Mouse (Mus musculus): ENCODE measurements around the gene Cyb5r4.
A peak's percentile ranks its signal among the peaks of the same experiment; 100 is the strongest.
"Not testable (repeated sequence)": the region's sequence is repeated elsewhere in the genome, so short reads cannot be mapped to it uniquely, and the experiment has no call there.

Cyb5r4 gene

DNA sequence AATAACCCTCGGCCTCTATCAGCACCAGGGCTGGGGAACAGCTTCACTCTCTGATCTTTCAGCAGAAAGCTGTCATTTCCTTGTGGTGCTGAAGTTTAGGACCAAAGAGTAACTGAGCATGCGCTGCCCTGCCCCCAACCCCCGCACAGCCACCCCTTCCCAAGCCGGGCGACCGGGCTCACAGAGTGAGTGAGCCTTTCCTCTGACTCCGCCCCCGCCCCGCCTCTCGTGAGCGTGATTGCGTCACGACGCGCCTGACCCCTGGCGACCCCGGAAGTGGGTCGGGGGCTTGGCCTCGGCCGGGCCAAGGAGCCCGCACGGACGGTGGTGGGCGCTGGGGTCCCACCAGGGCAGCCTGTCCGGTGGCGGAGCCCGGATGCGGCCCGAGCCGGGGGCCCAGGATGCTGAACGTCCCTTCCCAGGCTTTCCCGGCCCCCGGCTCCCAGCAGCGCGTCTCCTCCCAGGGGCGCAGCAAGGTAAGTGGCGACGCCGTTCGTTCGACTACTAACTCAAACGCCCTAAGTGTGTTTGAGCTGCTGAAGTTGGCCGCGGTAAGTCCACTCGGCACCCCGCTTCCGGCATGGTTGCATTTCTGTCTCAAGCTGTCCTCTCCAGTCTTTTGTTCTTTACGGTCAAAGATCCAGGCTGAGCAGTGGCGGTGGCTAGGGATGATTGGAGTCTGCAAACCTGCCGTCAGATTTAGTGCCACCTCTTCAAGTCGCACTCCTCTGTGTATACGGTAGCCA lies at the start of gene Cyb5r4:
Cyb5r4 (plus strand) TSS at position 237 of the 746 bp plus-strand sequence.
- peak; percentile 89 for DNase-seq (ENCODE audit: low spot score)

DNA sequence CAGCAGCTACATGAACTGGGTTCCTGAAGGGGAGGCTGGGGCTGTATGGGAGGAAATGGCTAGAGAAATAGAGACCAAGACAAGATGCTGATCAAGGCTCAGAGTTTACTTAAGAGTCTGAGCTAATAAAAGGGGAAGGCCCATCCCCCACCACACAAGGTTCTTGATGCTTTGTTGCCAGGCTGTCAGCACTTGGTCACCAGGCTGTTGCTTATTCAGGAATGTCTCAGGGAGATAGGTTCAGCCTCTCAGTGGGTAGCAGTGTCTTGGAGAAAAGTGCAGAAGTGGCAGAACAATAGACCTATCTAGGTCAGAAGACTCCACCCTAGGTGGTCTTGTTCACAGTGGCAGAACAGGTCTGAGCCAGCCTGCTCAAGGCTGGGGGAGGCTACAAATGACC lies 49.3 kb upstream of the Cyb5r4 start:
- not testable (repeated sequence) for DNase-seq (ENCODE audit: low spot score)

DNA sequence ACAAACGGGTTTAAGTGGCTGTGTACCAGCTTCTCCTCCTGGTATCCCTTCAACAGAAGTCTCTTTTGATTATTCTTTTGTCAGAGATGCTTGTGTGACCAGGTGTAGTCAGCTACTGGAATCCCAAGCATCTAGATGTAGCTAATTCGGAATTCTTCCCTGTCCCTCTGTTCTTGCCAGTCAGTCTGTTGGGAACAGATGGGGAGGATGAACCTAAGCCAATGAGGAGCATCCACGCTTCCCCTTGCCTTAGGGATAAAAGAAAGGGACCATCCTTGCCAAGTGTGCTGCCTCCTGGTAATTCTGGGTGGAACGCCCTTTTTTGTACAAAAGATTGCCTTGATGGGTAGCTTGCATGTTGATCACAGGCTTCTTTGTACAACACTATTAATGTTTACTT lies 48.3 kb upstream of the Cyb5r4 start:
- no peak for DNase-seq (ENCODE audit: low spot score)

DNA sequence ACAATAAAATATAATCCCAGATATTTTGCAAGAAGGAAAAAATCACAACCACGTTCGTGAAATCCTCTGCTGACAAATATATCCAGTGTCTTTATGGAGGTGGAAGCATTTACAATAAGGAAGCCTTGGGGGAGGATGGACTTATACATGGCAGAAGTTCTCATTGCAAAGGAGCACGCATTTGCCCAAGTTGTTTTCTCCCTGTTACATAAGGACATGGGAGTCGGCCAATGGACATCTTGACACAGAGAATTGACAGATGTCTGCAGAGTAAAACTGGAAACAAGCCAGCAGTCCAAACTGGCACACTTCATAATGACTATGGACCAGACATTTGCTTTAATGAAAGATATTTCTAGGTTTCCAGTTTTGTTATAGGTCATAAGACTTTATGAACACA lies 44.9 kb upstream of the Cyb5r4 start:
- no peak for DNase-seq (ENCODE audit: low spot score)

DNA sequence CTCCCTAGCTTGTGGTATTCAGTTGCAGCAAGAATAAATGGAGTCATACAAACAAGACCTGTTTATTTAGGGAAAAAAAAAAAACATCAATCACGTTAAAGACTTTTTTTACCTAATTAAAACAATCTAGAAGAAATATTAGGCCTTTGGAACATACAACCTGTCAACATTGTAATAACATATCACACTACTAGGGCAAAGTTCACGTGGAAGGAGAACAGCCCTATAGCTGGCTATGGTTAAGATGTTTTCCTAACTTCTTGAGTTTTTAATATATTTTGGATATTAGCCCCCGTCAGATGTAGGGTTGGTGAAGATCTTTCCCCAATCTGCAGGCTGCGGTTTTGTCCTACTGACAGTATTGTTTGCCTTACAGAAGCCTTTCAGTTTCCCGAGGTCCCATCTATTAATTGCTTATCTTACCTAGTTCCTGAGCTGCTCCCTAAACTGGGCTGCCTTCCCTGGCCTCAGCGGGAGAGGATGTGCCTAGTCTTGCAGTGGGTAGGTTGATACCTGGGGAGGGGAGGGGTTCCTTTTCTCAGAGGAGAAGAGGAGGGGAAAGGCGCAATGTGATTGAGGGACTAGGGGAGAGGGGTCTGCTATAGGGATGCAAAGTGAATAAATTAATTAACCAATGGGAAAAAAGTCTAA lies 43.4 kb upstream of the Cyb5r4 start:
- DNase-seq (ENCODE audit: low spot score) = no peak

DNA sequence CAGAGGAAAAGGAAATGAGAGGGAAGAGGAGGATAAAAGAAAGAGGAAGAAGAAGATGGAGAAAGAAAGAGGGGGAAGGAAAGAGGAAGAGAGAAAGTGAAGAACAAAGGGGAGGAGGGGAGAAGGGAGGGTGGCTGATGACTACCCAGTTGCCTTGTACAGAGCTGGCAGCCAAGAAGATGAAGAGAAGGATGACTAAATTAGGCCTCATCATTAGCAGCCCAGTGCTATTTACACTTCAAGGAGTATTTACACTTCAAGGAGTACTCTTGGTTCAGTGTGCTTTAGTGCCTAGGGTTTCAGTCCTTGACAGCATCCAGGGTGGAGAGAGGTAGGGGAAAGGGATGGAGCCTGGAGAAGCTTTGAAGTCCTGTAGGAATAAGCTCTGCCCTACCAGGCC lies 41.8 kb upstream of the Cyb5r4 start:
- no peak for DNase-seq (ENCODE audit: low spot score)

DNA sequence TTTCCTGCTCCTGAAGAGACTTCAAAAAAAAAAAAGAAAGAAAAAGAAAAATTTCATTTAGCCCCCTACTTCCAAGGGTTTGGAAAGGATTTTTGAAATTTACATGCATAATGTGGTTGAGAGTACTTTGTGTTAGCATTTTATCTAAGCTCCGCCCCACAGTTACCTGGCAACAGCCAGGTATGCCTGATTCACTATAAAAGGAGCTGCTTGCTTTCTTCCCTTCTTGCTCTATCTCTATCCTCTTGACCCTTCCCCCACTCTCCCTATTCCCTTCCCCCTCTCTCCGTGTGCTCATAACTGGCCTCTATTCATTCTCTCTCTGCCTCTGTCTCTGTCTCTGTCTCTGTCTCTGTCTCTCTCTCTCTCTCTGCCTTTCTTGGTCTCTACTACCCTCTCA lies 40.9 kb upstream of the Cyb5r4 start:
- DNase-seq (ENCODE audit: low spot score) = no peak

DNA sequence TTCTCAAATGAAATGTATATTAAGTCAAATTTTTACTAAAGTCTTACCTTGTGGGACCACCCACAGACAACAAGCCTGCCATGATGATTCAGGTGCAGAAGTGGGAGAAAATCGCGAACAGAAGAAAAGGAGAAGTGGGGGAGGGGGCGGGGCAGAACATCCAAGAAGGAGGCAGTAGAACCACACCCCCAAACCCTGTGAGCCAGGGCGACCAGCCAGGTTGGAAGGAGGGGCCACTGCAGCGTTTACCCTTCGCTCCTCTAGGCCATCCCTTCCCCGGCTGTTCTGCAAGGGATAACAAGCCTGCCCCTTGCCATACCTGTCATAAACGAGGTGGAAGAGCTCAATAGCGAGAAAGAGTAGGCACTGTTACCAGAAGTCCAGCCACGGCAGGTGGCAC lies 40.3 kb upstream of the Cyb5r4 start:
- no peak for DNase-seq (ENCODE audit: low spot score)

DNA sequence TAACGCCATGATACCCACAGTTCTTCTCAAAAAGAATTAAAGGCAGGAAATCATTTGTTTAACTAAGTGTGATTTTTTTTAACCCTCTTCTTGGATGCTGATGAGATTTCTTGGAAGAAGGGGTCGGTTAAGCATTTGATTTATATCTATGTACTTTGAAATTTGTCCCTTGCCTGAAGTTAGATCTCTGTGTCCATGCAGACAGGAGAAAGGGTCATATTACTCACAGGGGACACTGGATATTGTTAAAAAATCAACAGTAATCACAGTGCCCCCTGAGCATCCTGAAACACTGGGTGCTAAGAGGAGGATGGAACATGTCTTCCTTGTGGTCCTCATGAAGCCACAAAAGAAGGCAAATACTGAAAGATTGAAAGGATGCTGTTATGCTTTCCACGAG lies 37.2 kb upstream of the Cyb5r4 start:
- DNase-seq (ENCODE audit: low spot score) = no peak

DNA sequence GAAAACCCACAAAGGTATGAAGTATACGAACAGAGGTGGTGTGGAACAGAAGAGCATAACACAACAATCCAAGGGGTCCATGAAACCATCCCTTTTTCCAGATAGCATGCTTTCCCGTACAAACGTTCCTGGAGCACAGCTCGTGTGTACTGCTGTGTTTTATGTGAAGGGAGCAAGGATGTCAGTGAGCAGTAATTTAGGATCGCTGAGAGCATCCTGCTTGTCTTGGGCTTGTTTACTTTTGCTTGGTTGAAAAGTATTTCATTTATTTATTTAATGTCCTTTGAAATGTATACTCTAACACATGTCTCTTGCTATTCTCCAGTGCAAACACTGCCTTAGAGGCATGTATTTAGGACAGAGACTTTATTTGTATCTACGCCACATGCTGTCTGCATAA lies 36.7 kb upstream of the Cyb5r4 start:
- no peak for DNase-seq (ENCODE audit: low spot score)

DNA sequence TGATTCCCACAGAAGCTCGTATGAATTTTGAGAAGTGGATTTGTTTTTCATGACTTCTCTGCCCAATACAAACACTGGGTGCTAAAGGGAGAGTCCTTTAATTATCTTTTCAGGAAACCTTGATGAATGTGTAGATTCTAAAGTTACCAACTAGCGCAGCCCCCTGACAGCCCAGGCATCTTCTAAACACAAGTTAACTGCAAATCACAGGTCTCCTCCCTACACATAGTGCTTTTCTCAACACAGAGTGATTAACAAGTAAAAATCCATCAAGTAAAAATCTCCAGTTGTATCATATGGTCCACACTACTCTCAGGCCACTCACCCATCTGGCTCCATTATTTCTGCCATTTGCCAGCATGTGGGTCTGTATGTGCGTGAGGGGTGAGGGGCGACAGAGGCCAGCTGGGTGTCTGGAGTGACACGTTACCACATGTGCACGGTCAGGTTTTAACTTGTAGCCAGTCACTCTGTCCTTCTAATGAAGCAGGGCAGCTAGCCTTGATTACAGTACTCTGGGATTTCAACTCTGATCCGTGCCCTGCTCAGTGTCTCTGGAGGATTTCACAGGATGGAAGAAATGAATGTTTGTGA lies 35.0 kb upstream of the Cyb5r4 start:
- DNase-seq (ENCODE audit: low spot score) = no peak

DNA sequence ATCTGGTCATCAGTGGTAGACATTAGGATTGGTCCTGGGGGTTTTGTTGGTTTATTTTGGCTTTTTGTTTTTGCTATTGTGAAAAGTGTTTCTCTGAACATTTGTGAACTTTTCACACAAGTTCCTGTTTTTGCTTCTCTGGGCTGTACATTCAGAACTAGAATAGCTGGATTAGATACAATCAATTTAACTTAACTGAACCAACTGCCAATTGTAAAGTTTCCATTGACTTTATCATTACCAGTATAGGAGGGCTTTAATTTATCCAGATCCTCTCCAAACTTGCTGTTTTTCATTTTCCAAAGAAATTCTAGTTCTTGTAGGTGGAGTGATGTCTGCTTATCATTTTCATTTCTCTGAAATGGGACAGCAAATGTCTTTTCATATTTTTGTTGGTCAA lies 32.0 kb upstream of the Cyb5r4 start:
- DNase-seq (ENCODE audit: low spot score) = no peak

DNA sequence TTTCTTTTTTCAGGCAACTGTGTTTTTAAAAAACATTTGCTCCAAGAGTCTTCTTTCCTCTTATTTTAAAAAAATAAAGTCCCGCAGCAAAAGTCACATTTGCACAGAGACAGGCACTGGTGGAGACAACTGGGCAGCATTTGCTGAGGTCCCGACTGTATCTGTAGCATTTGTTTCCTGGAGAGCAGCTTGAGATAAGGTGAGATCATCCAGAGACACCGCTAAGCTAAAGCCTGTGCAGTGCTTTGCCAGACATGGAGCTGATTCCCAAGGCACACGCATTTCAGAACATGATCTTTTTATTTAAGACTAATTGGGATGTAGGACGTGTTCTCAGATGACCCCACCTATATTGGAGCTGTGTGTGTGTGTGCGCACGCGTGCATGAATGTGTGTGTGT lies 30.1 kb upstream of the Cyb5r4 start:
- no peak for DNase-seq (ENCODE audit: low spot score)

DNA sequence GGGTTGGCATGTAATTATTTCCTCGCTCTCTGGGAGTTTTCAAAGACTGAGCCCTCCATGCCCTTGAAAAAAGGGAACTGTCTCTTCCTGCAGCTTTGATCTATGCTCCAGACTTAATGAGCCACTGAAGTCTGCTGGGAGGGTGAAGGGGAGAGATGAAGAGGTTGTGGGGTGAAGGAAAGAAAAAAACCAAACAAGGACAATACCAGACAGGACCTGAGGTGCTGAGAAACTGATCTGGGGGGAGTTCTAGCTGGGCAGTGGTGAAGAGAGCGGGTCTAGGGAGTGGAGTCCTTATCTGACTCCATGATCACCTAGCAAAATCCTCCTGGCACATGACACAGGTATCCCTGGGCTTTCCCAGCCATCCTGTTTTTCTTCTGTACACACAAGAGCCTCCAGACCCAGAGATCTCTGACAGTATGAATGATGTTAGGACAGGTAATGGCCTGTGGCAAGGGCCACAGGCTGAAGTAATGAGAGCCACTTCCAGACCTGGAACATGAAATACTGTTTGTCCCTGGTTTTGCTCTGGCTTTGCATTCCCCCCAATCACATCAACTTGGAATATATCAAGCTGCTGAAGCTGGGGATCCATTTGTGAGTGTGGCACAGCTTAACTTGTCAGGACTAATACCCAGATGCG lies 24.6 kb upstream of the Cyb5r4 start:
- DNase-seq (ENCODE audit: low spot score) = no peak

DNA sequence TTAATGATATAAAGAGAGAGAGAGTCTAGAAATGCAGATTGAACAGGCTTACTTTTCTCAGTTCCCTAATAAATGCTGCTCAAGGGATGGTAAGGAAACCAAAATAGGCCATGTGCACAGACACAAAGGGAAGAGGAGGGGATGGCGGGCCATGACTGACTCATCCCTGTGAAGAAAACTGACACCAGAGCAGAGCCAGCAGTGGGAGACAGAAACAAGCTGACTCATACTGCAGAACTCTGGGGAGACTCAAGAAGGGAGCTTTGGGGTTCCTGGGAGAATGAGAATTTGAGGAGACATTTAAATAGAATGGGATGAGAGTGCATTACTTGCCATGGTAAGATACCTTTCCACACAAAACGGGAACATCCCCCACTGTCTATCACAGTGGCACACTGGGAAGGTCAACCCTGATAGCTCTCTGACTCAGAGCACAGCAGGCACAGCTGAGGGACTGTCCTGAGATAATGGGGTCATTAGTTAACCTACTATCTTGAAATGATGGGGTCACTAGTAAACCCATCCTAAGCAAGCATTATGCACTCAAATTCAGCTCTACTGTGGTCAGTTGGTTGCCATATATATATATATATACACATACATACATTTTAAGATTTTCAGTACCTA lies 21.7 kb upstream of the Cyb5r4 start:
- DNase-seq (ENCODE audit: low spot score) = no peak

DNA sequence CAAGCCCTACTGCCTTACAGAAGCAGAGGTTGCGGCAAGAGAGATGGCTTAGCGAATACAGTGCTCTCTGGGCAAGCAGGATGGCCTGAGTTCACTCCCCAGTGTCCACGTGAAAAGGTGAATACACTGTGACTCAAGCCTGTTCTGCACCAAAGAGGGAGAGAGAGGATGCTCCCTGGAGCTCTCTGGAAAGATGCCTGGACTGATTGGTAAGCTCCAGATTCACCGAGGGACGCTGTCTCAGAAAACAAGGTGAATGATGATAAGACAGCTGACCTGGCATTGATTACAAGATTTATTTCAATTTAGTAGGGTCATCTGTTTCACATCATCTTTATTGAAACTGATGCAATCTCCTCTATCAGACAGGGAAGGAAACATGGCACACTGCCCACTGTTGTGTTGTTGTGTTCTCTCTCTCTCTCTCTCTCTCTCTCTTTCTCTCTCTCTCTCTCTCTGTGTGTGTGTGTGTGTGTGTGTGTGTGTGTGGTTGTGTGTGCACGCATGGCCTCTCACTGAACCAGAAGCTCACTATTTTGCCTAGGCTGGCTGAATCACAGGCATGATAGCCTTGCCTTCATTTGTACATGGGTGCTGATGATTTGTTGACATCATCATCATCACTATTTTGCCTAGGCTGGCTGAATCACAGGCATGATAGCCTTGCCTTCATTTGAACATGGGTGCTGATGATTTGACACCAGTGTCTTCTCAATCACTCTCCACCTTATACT lies 16.9 kb upstream of the Cyb5r4 start:
- no peak for DNase-seq (ENCODE audit: low spot score)

DNA sequence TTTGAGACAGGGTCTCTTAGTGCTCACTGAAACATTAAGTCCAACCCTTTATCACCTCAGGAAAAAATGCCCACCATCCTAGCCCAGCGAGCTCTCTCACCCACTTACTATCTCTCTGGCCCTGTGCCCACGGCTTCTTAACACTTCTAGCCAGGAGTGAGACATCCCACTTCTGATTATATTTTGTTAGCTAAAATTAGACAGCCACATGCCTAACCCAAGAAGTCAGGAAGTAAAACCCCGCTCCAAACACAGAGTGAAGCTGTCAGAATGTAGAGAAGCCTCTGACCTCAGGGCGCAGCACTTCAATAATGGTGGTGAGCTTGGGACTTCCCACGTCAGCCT lies 16.4 kb upstream of the Cyb5r4 start:
- DNase-seq (ENCODE audit: low spot score) = no peak

DNA sequence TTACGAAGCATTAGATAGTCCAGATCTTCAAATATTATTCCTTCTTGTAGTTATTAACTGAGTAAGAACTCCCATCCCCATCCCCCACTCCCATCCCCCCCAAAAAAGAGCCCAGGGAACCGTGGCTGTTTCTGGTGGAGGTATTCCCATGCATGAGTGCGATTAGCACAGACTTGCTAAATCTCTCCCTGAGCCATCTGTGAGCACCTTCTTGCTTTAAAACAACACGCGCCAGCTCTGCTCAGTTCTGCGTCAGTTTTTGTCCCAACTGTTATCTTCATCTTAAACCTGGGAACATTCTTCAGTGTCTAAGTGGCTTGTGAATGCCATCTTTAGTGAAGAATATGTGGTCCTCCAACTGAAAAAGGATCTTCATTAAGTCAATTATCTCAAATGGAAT lies 13.3 kb upstream of the Cyb5r4 start:
- DNase-seq (ENCODE audit: low spot score) = no peak

DNA sequence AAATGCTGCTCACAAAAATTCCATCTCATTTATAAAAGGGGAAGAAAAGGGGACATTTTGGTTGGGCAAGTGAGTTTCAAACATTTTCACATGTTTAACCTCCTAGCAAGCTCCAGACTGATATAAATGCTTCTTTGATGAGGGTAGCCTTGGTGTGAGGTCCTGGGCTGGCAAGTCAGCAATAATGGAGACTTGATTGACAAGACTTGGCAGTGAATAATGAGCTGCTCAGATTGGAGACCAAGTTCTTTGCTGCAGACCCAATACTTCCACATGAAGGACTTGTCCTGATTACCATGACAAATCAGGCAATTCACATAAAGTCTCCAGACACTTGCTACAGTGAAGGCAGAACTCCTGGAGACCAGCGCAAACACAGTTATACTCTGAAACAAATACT lies 12.9 kb upstream of the Cyb5r4 start:
- no peak for DNase-seq (ENCODE audit: low spot score)

DNA sequence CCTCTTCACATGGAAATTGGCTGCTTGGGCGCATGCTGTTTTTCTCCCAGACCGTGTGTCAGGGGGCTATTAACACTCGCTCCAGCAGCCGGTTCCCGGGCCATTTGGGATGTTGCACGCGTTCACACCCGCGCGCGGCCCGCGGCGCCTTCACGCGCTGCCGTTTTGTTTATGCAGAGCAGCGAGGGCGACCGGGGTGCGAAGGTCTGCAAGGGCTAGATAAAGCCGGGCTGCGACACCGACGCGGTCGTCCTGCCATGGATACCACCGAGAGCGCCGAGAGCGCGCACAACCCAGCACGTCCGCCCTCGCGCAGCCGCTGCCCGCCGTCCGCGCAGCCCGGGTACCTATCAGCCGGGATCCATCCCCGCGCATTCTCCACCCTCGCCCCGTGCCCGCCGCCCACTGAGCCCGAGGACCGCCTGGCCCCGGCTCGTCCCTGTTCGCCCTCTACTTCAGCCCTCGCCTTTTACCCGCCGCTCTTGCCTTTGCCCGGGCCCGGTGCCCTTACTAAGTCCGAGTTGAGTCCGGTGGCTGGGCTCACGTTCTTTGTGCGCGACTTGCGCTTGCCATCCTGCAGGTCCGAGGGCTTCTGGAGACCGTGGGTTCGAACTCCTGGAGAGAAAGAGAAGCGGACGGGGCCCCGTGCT lies 6.4 kb upstream of the Cyb5r4 start, which contains the start of gene Ripply2:
Ripply2 (plus strand) TSS at position 250 of the 650 bp plus-strand sequence.
- no peak for DNase-seq (ENCODE audit: low spot score)

DNA sequence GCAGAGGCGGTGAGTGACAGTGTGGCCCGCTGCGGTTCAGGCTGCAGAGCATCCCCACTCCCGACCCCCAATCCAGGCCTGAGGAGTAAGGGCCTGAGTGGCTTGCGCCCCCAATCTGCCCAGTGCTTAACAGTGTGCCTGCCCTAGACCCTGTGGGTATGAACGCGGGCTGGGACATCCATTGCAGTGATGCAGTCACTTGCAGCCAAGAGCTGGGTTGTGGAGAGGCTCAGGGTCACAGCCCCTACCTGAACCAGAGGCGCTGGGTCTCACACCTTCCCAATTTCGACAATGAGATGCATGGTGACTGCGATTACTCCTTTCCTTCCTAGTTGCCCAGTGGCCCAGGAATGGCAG lies 5.9 kb upstream of the Cyb5r4 start:
- no peak for DNase-seq (ENCODE audit: low spot score)

DNA sequence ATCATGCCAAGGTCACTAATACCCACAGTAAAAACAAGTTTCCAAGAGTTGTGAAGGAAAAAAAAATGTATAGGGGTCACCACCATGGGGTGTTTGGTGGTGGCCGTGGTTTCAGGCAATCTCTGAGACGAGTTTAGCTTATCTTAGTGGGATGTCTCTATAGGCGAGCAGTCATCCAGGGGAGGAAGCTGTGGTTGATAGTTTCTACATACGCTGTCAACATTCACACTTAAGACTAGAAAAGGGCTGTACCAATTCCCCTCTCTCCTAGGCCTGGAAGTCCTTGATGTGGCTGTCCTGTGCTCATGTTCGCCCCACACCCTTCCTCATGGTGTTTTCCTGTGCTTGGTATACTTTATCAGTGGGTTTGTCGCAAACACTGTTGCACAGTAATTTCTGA lies 4.0 kb downstream of the Cyb5r4 start:
- DNase-seq (ENCODE audit: low spot score) = no peak
